Mouse (Mus musculus) ES-E14 (cell line): ENCODE measurements around the gene 4930590J08Rik. TPM values are rescaled to one million over a fixed set of nuclear protein-coding genes. Genes with fewer than 3 reads are reported as not detected.

Experiments used
- DNase-seq: peaks from one replicate; pipeline ENCODE4 v3.0.0-alpha.2; 2013; ENCODE audit warnings: low read depth, low spot score
- H3K27ac ChIP-seq: 2 replicates; pipeline ENCODE4 v1.5.1; 2012; ENCODE audit warnings: low read depth, mild to moderate bottlenecking, low read length, moderate library complexity, mixed read lengths; ENCODE audit not compliant: poor library complexity, insufficient read depth, severe bottlenecking
- H3K36me3 ChIP-seq: 2 replicates; pipeline ENCODE4 v1.6.1; 2012; ENCODE audit warnings: mild to moderate bottlenecking, low read length, moderate library complexity, mixed read lengths; ENCODE audit not compliant: control insufficient read depth, poor library complexity, insufficient read depth, severe bottlenecking
- H3K4me1 ChIP-seq, 2 experiments: fragments of 150-350 bp in 1 of 2; sonication (generic) in 1 of 2; 2 replicates each; pipeline ENCODE4 v1.6.1; 2012; ENCODE audit warnings: low read length in 2 of 2, mild to moderate bottlenecking in 1 of 2, mixed read lengths in 1 of 2; ENCODE audit not compliant: control insufficient read depth in 2 of 2, insufficient read depth in 2 of 2, poor library complexity in 1 of 2
- H3K4me3 ChIP-seq, 2 experiments: fragments of 150-350 bp in 1 of 2; sonication (generic) in 1 of 2; 2 replicates each; pipeline ENCODE4 v1.5.1; 2012; ENCODE audit warnings: low read length in 2 of 2, low read depth in 1 of 2, mild to moderate bottlenecking in 1 of 2, mixed read lengths in 1 of 2; ENCODE audit not compliant: insufficient read depth in 1 of 2, poor library complexity in 1 of 2, severe bottlenecking in 1 of 2
- H3K9ac ChIP-seq: 2 replicates; pipeline ENCODE4 v1.6.1; 2012; ENCODE audit warnings: low read depth, mild to moderate bottlenecking, low read length, mixed read lengths; ENCODE audit not compliant: poor library complexity, insufficient read depth, severe bottlenecking
- H3K9me3 ChIP-seq: fragments of 150-350 bp; sonication (generic); 2 replicates; pipeline ENCODE4 v1.6.1; 2012; ENCODE audit warnings: low read depth, mild to moderate bottlenecking, low read length; ENCODE audit not compliant: control insufficient read depth, insufficient read depth
- CHD2 ChIP-seq: IDR thresholded peaks from 2 replicates; pipeline ENCODE4 v1.6.1; 2014; ENCODE audit warnings: mild to moderate bottlenecking, low read depth, low read length, inconsistent platforms
- HCFC1 ChIP-seq: IDR thresholded peaks from 2 replicates; pipeline ENCODE4 v1.6.1; 2012; ENCODE audit warnings: low read length, inconsistent platforms, borderline replicate concordance; ENCODE audit not compliant: insufficient read depth
- MAFK ChIP-seq: IDR thresholded peaks from 2 replicates; pipeline ENCODE4 v1.6.1; 2014; ENCODE audit warnings: mild to moderate bottlenecking, low read depth, low read length, inconsistent platforms; ENCODE audit not compliant: insufficient read depth
- ZC3H11A ChIP-seq: IDR thresholded peaks from 2 replicates; pipeline ENCODE4 v1.6.1; 2012; ENCODE audit warnings: low read depth, mild to moderate bottlenecking, inconsistent platforms, low read length, borderline replicate concordance
- ZNF384 ChIP-seq: IDR thresholded peaks from 2 replicates; pipeline ENCODE4 v1.6.1; 2012; ENCODE audit warnings: low read depth, low read length, inconsistent platforms
- in situ Hi-C, 2 experiments: fragments of 600-800 bp; cut with MboI; formaldehyde crosslinking; loops; one replicate each; pipeline ENCODE4 v1.15.1; 2025; ENCODE audit warnings: low sequenced_read_pairs in 2 of 2, inconsistent platforms in 1 of 2; ENCODE audit not compliant: unreplicated experiment in 2 of 2
- total RNA-seq: library from RNA; depleted of rRNA; stranded (reverse); fragments of 300-350 nt; gene quantifications from 2 replicates; pipeline ENCODE4 v1.2.3, GENCODE M21; 2012; rRNA removed

Gene 4930590J08Rik
- total RNA-seq, 1 experiment = 0.94 TPM

- H3K36me3 ChIP-seq = no peaks in the 10 kb centered on the region; the same call in 1 of the 2 replicates
- TF ChIP-seq MAFK = no peak
- no peak for TF ChIP-seq ZNF384
- no peak for TF ChIP-seq HCFC1
- TF ChIP-seq ZC3H11A = no peak
- no peak for TF ChIP-seq CHD2
- H3K4me1 ChIP-seq = no peaks in the 10 kb centered on the region
- no peak overlapping the region for H3K27ac ChIP-seq
- H3K9ac ChIP-seq = no peak overlapping the region
- H3K4me3 ChIP-seq = no peak overlapping the region
- in situ Hi-C loops = no loop called here
- no peaks in the 10 kb centered on the region for H3K9me3 ChIP-seq
- DNase-seq = no peak
Measured at GRCm38 (mm10) chr6:91996072-91996471, 93.5 kb downstream of the 4930590J08Rik start.

Other genes starting within 250 kb of the 4930590J08Rik start
- gene Slc6a6, start 218.8 kb upstream of the 4930590J08Rik start, total RNA-seq = 150 and 231 TPM in 2 replicates
- gene Grip2, start 75.6 kb upstream of the 4930590J08Rik start, total RNA-seq = 0.58 and 1.1 TPM in 2 replicates
- gene Ccdc174, start 24.8 kb upstream of the 4930590J08Rik start, total RNA-seq = 11.6 and 13.7 TPM in 2 replicates
- gene Fgd5, start 76.1 kb downstream of the 4930590J08Rik start, total RNA-seq = 2.5 and 5.8 TPM in 2 replicates
- gene Nr2c2, start 188.6 kb downstream of the 4930590J08Rik start, total RNA-seq = 20.8 and 29.9 TPM in 2 replicates